Mouse (Mus musculus): ENCODE data around the gene Pex16. TPM values are rescaled to one million over a fixed set of nuclear protein-coding genes. Genes with fewer than 3 reads are reported as not detected.

Gene Pex16
- polyA plus RNA-seq (2014; fragmentation: Nextera tagmentation; extraction: Ambion mirVana) = 26.3 and 29.3 TPM in 2 replicates

GRCm38 (mm10) chr2:92374514-92374913 is at the start of gene Pex16, which contains the start of gene Large2:
Pex16 (plus strand) TSS chr2:92374676.
Large2 (minus strand) TSS chr2:92374869.
- ATAC-seq (replicated peaks; ENCODE audit: low FRiP score) (no peak; the same call in 1 of the 2 replicates), DNase-seq (ENCODE audit: low spot score) (no peak)
- 2% methylated on average over 16 of the region's 16 CpGs for WGBS
- Histone ChIP-seq H3K27me3 (replicated peaks; ENCODE audit: control insufficient read depth, insufficient read depth, low read length) (peaks cover 33% of the 10 kb centered on the region), H3K9me3 (ENCODE audit: control insufficient read depth, low read length) (no peaks in the 10 kb centered on the region), H3K9ac (ENCODE audit: low read depth, low read length) (peak within 1 kb of the TSS; percentile 81), H3K4me3 (ENCODE audit: low read depth, low read length) (peak within 1 kb of the TSS; percentile 85), H3K36me3 (ENCODE audit: control insufficient read depth, insufficient read depth, low read length) (peaks cover 13% of the 10 kb centered on the region), H3K27ac (ENCODE audit: low read depth, low read length) (peak within 1 kb of the TSS; percentile 70), H3K4me1 (replicated peaks; ENCODE audit: control insufficient read depth, insufficient read depth, low read length) (peaks cover 10% of the 10 kb centered on the region), H3K4me2 (peak within 1 kb of the TSS; percentile 94)

- no peaks in the 10 kb centered on the region for H3K9me3 ChIP-seq (ENCODE audit: control insufficient read depth, low read length)
- 87% methylated on average over 7 of the region's 7 CpGs for WGBS
- peaks cover 5% of the 10 kb centered on the region; the same call in 1 of the 2 replicates for H3K36me3 ChIP-seq (ENCODE audit: control insufficient read depth, insufficient read depth, low read length)
- H3K27me3 ChIP-seq (replicated peaks; ENCODE audit: control insufficient read depth, insufficient read depth, low read length) = no peaks in the 10 kb centered on the region
- no peaks in the 10 kb centered on the region for H3K4me1 ChIP-seq (replicated peaks; ENCODE audit: control insufficient read depth, insufficient read depth, low read length)
- no peak overlapping the region for H3K4me3 ChIP-seq (ENCODE audit: low read depth, low read length)
- no peak overlapping the region for H3K27ac ChIP-seq (ENCODE audit: low read depth, low read length)
- no peak overlapping the region for H3K9ac ChIP-seq (ENCODE audit: low read depth, low read length)
- no peak overlapping the region for H3K4me2 ChIP-seq
- no peak for ATAC-seq (replicated peaks; ENCODE audit: low FRiP score)
- no peak for DNase-seq (ENCODE audit: low spot score)
Observed at GRCm38 (mm10) chr2:92325676-92326075, 48.8 kb upstream of the Pex16 start.

GRCm38 (mm10) chr2:92326221-92326620 is 48.3 kb upstream of the Pex16 start:
- WGBS = 73% methylated on average over 1 of the region's 1 CpGs
- no peak overlapping the region for H3K4me3 ChIP-seq (ENCODE audit: low read depth, low read length)

GRCm38 (mm10) chr2:92327601-92328000 is 46.9 kb upstream of the Pex16 start:
- no peak overlapping the region for H3K4me3 ChIP-seq (ENCODE audit: low read depth, low read length)
- DNase-seq (ENCODE audit: low spot score) = no peak

More at GRCm38 (mm10) chr2:92326221-92326620, 48.3 kb upstream of the Pex16 start:
- peaks cover 5% of the 10 kb centered on the region; the same call in 1 of the 2 replicates for H3K36me3 ChIP-seq (ENCODE audit: control insufficient read depth, insufficient read depth, low read length)
- no peaks in the 10 kb centered on the region for H3K27me3 ChIP-seq (replicated peaks; ENCODE audit: control insufficient read depth, insufficient read depth, low read length)
- H3K4me2 ChIP-seq = no peak overlapping the region
- ATAC-seq (replicated peaks; ENCODE audit: low FRiP score) (no peak), DNase-seq (ENCODE audit: low spot score) (no peak)
- H3K9me3 ChIP-seq (ENCODE audit: control insufficient read depth, low read length) = no peaks in the 10 kb centered on the region
- no peak overlapping the region for H3K27ac ChIP-seq (ENCODE audit: low read depth, low read length)
- H3K9ac ChIP-seq (ENCODE audit: low read depth, low read length) = no peak overlapping the region
- H3K4me1 ChIP-seq (replicated peaks; ENCODE audit: control insufficient read depth, insufficient read depth, low read length) = no peaks in the 10 kb centered on the region

DNA sequence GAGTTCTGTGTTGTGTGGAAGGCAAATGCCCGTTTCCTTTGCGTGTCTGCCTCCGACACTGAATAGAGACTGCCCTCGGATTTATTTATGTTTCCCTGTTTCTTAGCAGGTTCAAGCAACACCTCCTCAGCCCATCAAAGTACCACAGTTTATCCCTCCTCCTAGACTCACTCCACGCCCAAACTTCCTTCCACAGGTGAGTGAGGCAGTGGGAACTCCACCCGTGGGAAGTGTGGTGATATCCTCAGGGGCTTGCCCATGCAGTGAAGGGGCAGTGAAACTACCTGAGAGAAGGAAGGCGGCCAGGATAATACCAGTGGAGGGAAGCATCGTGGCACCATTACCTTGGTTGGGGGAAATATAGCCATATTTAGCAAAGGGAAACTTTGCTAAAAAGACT is 46.3 kb upstream of the Pex16 start:
- H3K36me3 ChIP-seq (ENCODE audit: control insufficient read depth, insufficient read depth, low read length) = peaks cover 3% of the 10 kb centered on the region; the same call in 1 of the 2 replicates
- WGBS = 90% methylated on average over 8 of the region's 8 CpGs
- no peaks in the 10 kb centered on the region for H3K4me1 ChIP-seq (replicated peaks; ENCODE audit: control insufficient read depth, insufficient read depth, low read length)

More at GRCm38 (mm10) chr2:92327601-92328000, 46.9 kb upstream of the Pex16 start:
- no peaks in the 10 kb centered on the region for H3K27me3 ChIP-seq (replicated peaks; ENCODE audit: control insufficient read depth, insufficient read depth, low read length)
- H3K9ac ChIP-seq (ENCODE audit: low read depth, low read length) = no peak overlapping the region
- H3K4me2 ChIP-seq = no peak overlapping the region
- no peak for ATAC-seq (replicated peaks; ENCODE audit: low FRiP score)
- no peak overlapping the region for H3K27ac ChIP-seq (ENCODE audit: low read depth, low read length)
- H3K9me3 ChIP-seq (ENCODE audit: control insufficient read depth, low read length) = no peaks in the 10 kb centered on the region
- no peaks in the 10 kb centered on the region for H3K4me1 ChIP-seq (replicated peaks; ENCODE audit: control insufficient read depth, insufficient read depth, low read length)
- WGBS = 88% methylated on average over 4 of the region's 4 CpGs
- H3K36me3 ChIP-seq (ENCODE audit: control insufficient read depth, insufficient read depth, low read length) = peaks cover 3% of the 10 kb centered on the region; the same call in 1 of the 2 replicates

DNA sequence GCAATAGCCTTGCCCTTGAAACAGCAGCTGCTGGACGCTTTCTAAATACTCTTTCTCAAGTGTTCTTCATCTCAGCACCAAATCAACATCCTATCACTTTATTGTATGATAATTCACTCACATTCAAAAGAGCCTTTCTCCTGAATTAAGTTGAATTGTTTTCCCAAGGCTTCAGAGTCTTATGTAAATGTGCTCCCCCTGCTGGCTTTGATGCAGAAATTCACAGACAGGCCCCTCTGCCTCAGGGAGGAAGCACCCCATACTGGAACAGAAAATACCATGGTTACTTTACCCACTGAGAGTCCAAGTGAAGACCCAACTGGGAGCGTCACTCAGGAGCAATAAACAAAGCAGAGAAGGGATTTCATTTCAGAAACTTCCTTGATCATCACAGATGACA is 43.6 kb upstream of the Pex16 start:
- Histone ChIP-seq H3K9me3 (ENCODE audit: control insufficient read depth, low read length) (no peaks in the 10 kb centered on the region), H3K4me1 (replicated peaks; ENCODE audit: control insufficient read depth, insufficient read depth, low read length) (no peaks in the 10 kb centered on the region), H3K36me3 (ENCODE audit: control insufficient read depth, insufficient read depth, low read length) (peaks cover 6% of the 10 kb centered on the region), H3K27ac (ENCODE audit: low read depth, low read length) (no peak overlapping the region), H3K4me2 (no peak overlapping the region), H3K9ac (ENCODE audit: low read depth, low read length) (no peak overlapping the region), H3K4me3 (ENCODE audit: low read depth, low read length) (no peak overlapping the region), H3K27me3 (replicated peaks; ENCODE audit: control insufficient read depth, insufficient read depth, low read length) (no peaks in the 10 kb centered on the region)
- ATAC-seq (replicated peaks; ENCODE audit: low FRiP score) (no peak), DNase-seq (ENCODE audit: low spot score) (no peak)
- 48% methylated on average over 2 of the region's 2 CpGs for WGBS

More for the DNA sequence above, 46.3 kb upstream of the Pex16 start:
- no peak for DNase-seq (ENCODE audit: low spot score)
- ATAC-seq (replicated peaks; ENCODE audit: low FRiP score) = no peak
- H3K9me3 ChIP-seq (ENCODE audit: control insufficient read depth, low read length) = no peaks in the 10 kb centered on the region
- no peaks in the 10 kb centered on the region for H3K27me3 ChIP-seq (replicated peaks; ENCODE audit: control insufficient read depth, insufficient read depth, low read length)
- no peak overlapping the region for H3K9ac ChIP-seq (ENCODE audit: low read depth, low read length)
- no peak overlapping the region for H3K27ac ChIP-seq (ENCODE audit: low read depth, low read length)
- H3K4me3 ChIP-seq (ENCODE audit: low read depth, low read length) = no peak overlapping the region
- no peak overlapping the region for H3K4me2 ChIP-seq

- H3K36me3 ChIP-seq (ENCODE audit: control insufficient read depth, insufficient read depth, low read length) = peaks cover 6% of the 10 kb centered on the region
- no peak overlapping the region for H3K4me3 ChIP-seq (ENCODE audit: low read depth, low read length)
- H3K4me2 ChIP-seq = no peak overlapping the region
- no peaks in the 10 kb centered on the region for H3K4me1 ChIP-seq (replicated peaks; ENCODE audit: control insufficient read depth, insufficient read depth, low read length)
- H3K9ac ChIP-seq (ENCODE audit: low read depth, low read length) = no peak overlapping the region
- no peaks in the 10 kb centered on the region for H3K27me3 ChIP-seq (replicated peaks; ENCODE audit: control insufficient read depth, insufficient read depth, low read length)
- DNase-seq (ENCODE audit: low spot score) (no peak), ATAC-seq (replicated peaks; ENCODE audit: low FRiP score) (no peak)
- 78% methylated on average over 2 of the region's 2 CpGs for WGBS
- no peaks in the 10 kb centered on the region for H3K9me3 ChIP-seq (ENCODE audit: control insufficient read depth, low read length)
- H3K27ac ChIP-seq (ENCODE audit: low read depth, low read length) = no peak overlapping the region
Observed at GRCm38 (mm10) chr2:92331410-92331809, 43.1 kb upstream of the Pex16 start.

- no peaks in the 10 kb centered on the region for H3K4me1 ChIP-seq (replicated peaks; ENCODE audit: control insufficient read depth, insufficient read depth, low read length)
- H3K9ac ChIP-seq (ENCODE audit: low read depth, low read length) = no peak overlapping the region
- WGBS = 90% methylated on average over 2 of the region's 2 CpGs
- no peak overlapping the region for H3K4me3 ChIP-seq (ENCODE audit: low read depth, low read length)
- H3K36me3 ChIP-seq (ENCODE audit: control insufficient read depth, insufficient read depth, low read length) = peaks cover 6% of the 10 kb centered on the region
- H3K27ac ChIP-seq (ENCODE audit: low read depth, low read length) = no peak overlapping the region
- ATAC-seq (replicated peaks; ENCODE audit: low FRiP score) (no peak), DNase-seq (ENCODE audit: low spot score) (no peak)
- no peaks in the 10 kb centered on the region for H3K27me3 ChIP-seq (replicated peaks; ENCODE audit: control insufficient read depth, insufficient read depth, low read length)
- no peaks in the 10 kb centered on the region for H3K9me3 ChIP-seq (ENCODE audit: control insufficient read depth, low read length)
- H3K4me2 ChIP-seq = no peak overlapping the region
Observed at GRCm38 (mm10) chr2:92331871-92332270, 42.6 kb upstream of the Pex16 start.

DNA sequence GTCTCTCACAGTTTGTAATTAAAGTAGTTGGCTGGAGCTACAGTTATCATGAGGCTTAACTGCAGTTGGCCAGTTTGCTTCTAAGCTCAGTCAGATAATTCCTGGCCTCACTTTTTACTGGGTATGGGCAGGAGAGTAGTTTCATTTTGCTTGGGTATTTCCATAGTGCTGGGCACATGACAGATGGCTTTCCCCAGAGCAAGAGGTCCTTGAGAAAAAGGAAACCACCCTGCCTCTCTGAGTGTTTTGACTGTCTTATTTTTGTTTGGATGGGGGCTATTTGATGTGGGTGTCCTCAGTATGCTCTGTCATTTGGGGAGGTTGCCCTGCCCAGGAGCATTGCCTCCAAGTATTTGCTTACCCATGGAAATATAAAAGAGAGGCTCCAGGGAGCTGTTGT is 32.1 kb upstream of the Pex16 start:
- no peak for DNase-seq (ENCODE audit: low spot score)
- H3K9me3 ChIP-seq (ENCODE audit: control insufficient read depth, low read length) = no peaks in the 10 kb centered on the region
- no peak overlapping the region for H3K4me2 ChIP-seq
- H3K27me3 ChIP-seq (replicated peaks; ENCODE audit: control insufficient read depth, insufficient read depth, low read length) = no peaks in the 10 kb centered on the region
- ATAC-seq (replicated peaks; ENCODE audit: low FRiP score) = no peak
- H3K36me3 ChIP-seq (ENCODE audit: control insufficient read depth, insufficient read depth, low read length) = 0 out of 2 replicates have a peak, but pooled peaks cover 3% of the 10 kb centered on the region
- H3K4me3 ChIP-seq (ENCODE audit: low read depth, low read length) = no peak overlapping the region
- no peak overlapping the region for H3K9ac ChIP-seq (ENCODE audit: low read depth, low read length)
- H3K27ac ChIP-seq (ENCODE audit: low read depth, low read length) = no peak overlapping the region
- no peaks in the 10 kb centered on the region for H3K4me1 ChIP-seq (replicated peaks; ENCODE audit: control insufficient read depth, insufficient read depth, low read length)
